Mouse (Mus musculus) heart, embryonic 10.5 days (tissue): ENCODE measurements around the gene Rtkn2. TPM values are rescaled to one million over a fixed set of nuclear protein-coding genes. Genes with fewer than 3 reads are reported as not detected.
A peak's percentile ranks its signal among the peaks of the same experiment; 100 is the strongest.

Experiments
- DNase-seq: peaks from one replicate; pipeline ENCODE4 v3.0.0-alpha.2; 2017; ENCODE audit warnings: low spot score
- H3K27ac ChIP-seq: fragments of 300-500 bp; sonication (generic); 2 replicates; pipeline ENCODE4 v1.5.1; 2016; ENCODE audit warnings: mild to moderate bottlenecking
- H3K27me3 ChIP-seq: fragments of 300-500 bp; sonication (generic); 2 replicates; pipeline ENCODE4 v1.6.1; 2016; ENCODE audit warnings: mild to moderate bottlenecking; ENCODE audit not compliant: poor library complexity, insufficient read depth, severe bottlenecking
- H3K36me3 ChIP-seq: fragments of 300-500 bp; sonication (generic); 2 replicates; pipeline ENCODE4 v1.6.1; 2016; ENCODE audit warnings: mild to moderate bottlenecking, moderate library complexity
- H3K4me1 ChIP-seq: fragments of 300-500 bp; sonication (generic); 2 replicates; pipeline ENCODE4 v1.6.1; 2016; ENCODE audit warnings: mild to moderate bottlenecking
- H3K4me3 ChIP-seq: fragments of 300-500 bp; sonication (generic); 2 replicates; pipeline ENCODE4 v1.5.1; 2016; ENCODE audit warnings: mild to moderate bottlenecking, moderate library complexity
- H3K9me3 ChIP-seq: fragments of 300-500 bp; sonication (generic); 2 replicates; pipeline ENCODE4 v1.6.1; 2016; ENCODE audit warnings: mild to moderate bottlenecking, moderate library complexity
- WGBS: fragments of 180-500 bp; shearing (Covaris S2); methylation state at CpG from one replicate; pipeline ENCODE4 v1.1.7; 2016; 5-methylcytosine and 5-hydroxymethylcytosine counted together
- polyA plus RNA-seq: library from polyadenylated mRNA; unstranded; fragments of >200 nt; fragmentation: Nextera tagmentation; extraction: Ambion mirVana; gene quantifications from 2 replicates; pipeline ENCODE4 v1.2.1, GENCODE M21; 2016

Gene Rtkn2
- polyA plus RNA-seq: 6.8 and 7.1 TPM in 2 replicates

DNA sequence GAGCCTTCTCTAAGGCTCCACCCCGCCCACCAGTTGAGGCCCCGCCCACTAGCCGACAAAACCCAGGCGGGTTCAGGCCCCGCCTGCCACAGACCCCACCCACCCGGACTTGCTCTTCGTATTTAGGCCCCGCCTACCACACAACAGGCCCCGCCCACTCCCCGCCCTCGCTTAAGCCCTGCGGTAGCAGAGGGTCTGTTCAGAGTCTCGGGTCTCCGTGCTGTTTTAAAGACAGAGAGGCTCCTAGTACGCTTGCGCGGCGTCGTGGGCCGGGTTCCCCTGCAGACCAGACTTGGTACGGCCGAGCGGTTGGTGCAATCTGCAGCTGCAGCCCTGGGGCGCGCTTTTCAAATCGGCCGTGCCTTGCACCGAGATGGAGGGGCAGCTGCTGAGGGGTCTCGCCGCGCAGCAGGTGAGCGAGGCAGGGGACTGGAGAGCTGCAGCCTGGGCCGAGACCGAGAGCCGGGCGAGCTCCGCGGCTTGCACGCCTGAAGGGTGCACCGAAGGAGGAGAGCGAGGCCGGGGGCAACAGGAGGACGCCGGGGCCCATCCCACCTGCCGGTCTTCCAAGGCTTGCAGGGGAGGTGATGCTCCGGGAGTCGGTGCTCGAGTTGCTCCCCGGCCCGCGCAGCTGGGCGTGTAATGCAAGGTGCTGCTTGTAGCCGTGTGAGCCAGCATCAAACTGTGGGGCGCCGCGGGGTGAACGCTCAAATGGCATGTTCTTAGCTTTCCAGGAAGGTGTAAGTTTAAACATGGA lies at the start of gene Rtkn2:
Gene Rtkn2, plus strand, starts transcription at position 170 of the 757 bp plus-strand sequence.
- peak; percentile 99 for DNase-seq
- peaks cover 9% of the 10 kb centered on the region for H3K4me1 ChIP-seq
- no peaks in the 10 kb centered on the region for H3K36me3 ChIP-seq
- no peaks in the 10 kb centered on the region for H3K9me3 ChIP-seq
- no peaks in the 10 kb centered on the region for H3K27me3 ChIP-seq
- peak within 1 kb of the TSS; percentile 84 for H3K4me3 ChIP-seq
- under 1% methylated on average over 56 of the region's 57 CpGs for WGBS
- H3K27ac ChIP-seq: peak within 1 kb of the TSS; percentile 93

GRCm38 (mm10) chr10:67931328-67931727 lies 48.0 kb upstream of the Rtkn2 start:
- no peaks in the 10 kb centered on the region for H3K4me1 ChIP-seq
- no peaks in the 10 kb centered on the region for H3K27me3 ChIP-seq
- no peak overlapping the region for H3K4me3 ChIP-seq
- H3K9me3 ChIP-seq: no peaks in the 10 kb centered on the region
- H3K36me3 ChIP-seq: no peaks in the 10 kb centered on the region
- DNase-seq: no peak
- no peak overlapping the region for H3K27ac ChIP-seq
- WGBS: 80% methylated on average over 4 of the region's 4 CpGs

DNA sequence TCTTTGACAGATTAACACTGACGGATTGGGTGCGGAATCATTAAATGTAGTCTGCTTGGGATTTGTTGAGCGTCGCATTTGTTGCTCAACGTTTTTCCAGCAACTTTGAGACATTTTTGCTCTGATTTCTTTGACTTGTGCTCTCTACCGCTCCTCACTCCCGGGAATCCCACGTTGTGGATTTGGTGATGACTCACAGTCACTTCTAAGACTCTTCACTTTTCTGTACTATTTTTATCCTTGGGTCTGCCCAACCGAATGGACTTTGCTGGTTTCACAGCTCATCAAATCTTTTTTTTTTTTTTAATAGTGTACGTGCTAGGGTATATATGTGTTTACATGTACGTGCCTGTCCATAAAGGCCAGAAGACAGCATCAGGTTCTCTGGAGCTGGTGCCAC lies 46.6 kb upstream of the Rtkn2 start:
- Histone ChIP-seq H3K27ac (no peak overlapping the region), H3K27me3 (no peaks in the 10 kb centered on the region), H3K36me3 (no peaks in the 10 kb centered on the region), H3K4me3 (no peak overlapping the region), H3K4me1 (no peaks in the 10 kb centered on the region), H3K9me3 (no peaks in the 10 kb centered on the region)
- DNase-seq: no peak
- WGBS: 78% methylated on average over 11 of the region's 11 CpGs

DNA sequence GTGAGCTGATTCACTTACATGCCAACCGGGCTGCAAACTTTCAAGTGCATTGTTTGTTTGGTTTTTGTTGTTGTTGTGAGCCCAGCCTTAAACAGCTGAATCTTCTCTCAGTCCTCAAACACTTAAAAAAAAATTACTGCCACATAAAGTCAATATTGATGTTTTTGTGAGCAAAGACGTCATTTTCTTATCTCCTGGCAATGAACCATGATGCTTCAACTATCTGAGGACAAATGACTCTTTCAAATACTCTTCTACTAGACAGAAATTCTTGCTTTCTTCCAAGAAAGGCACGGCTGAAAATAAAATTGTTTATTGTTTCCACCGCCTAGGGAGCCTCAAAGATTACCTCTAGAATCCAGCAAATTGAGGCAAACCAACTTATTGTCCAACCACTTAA lies 42.4 kb upstream of the Rtkn2 start:
- no peak for DNase-seq
- 59% methylated on average over 4 of the region's 4 CpGs for WGBS

GRCm38 (mm10) chr10:67937775-67938174 lies 41.6 kb upstream of the Rtkn2 start:
- 85% methylated on average over 5 of the region's 5 CpGs for WGBS

More for the DNA sequence above, 42.4 kb upstream of the Rtkn2 start:
- Histone ChIP-seq H3K27me3 (no peaks in the 10 kb centered on the region), H3K4me3 (no peak overlapping the region), H3K4me1 (peaks cover 9% of the 10 kb centered on the region; the same call in 1 of the 2 replicates), H3K9me3 (no peaks in the 10 kb centered on the region), H3K36me3 (no peaks in the 10 kb centered on the region), H3K27ac (no peak overlapping the region)

DNA sequence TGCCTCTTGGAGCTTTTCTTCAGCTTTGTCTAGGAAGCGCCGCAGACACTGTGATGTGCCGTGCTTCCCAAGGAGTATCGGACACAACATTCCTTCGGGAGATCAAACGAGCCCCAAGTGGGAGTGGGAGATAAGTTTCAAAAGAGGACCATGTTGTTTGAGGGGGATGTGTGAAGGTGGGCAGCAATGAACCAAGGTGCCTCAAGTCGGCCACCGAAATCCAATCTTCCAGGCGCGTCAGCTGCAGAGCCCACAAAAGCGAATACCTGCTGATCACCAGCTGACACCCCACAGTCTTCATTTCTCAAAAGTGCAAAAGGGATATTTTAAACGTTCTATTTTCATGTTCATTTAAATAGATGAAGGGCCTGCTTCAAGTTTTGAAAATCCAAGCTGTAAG lies 39.8 kb upstream of the Rtkn2 start:
- Histone ChIP-seq H3K4me3 (no peak overlapping the region), H3K27ac (no peak overlapping the region), H3K36me3 (no peaks in the 10 kb centered on the region), H3K27me3 (no peaks in the 10 kb centered on the region), H3K4me1 (peaks cover 9% of the 10 kb centered on the region; the same call in 1 of the 2 replicates), H3K9me3 (no peaks in the 10 kb centered on the region)
- no peak for DNase-seq
- WGBS: 56% methylated on average over 12 of the region's 12 CpGs

More at GRCm38 (mm10) chr10:67937775-67938174, 41.6 kb upstream of the Rtkn2 start:
- Histone ChIP-seq H3K4me3 (no peak overlapping the region), H3K4me1 (peaks cover 9% of the 10 kb centered on the region; the same call in 1 of the 2 replicates), H3K27ac (no peak overlapping the region), H3K36me3 (no peaks in the 10 kb centered on the region), H3K9me3 (no peaks in the 10 kb centered on the region), H3K27me3 (no peaks in the 10 kb centered on the region)
- DNase-seq: no peak

DNA sequence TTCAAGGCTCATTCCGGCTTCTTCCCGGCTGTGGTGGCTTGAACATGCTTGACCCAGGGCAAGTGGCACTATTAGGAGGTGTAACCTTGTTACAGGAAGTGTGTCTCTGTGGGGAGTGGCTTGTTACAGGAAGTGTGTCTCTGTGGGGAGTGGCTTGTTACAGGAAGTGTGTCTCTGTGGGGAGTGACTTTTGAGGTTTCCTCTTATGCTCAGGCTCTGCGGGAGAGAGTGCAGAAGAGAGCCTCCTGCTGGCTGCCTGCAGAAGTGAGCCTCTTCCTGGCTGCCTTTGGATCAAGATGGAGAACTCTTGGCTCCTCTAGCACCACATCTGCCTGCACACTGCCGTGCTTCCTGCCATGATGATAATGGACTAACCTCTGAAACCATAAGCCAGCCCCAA lies 35.9 kb upstream of the Rtkn2 start:
- H3K27ac ChIP-seq: no peak overlapping the region
- 87% methylated on average over 4 of the region's 4 CpGs for WGBS
- no peak overlapping the region for H3K4me3 ChIP-seq
- no peaks in the 10 kb centered on the region for H3K27me3 ChIP-seq
- H3K36me3 ChIP-seq: no peaks in the 10 kb centered on the region
- peaks cover 9% of the 10 kb centered on the region; the same call in 1 of the 2 replicates for H3K4me1 ChIP-seq
- no peak for DNase-seq
- H3K9me3 ChIP-seq: no peaks in the 10 kb centered on the region

GRCm38 (mm10) chr10:67950059-67950748 lies 29.2 kb upstream of the Rtkn2 start:
- Histone ChIP-seq H3K4me3 (no peak overlapping the region), H3K4me1 (no peaks in the 10 kb centered on the region), H3K9me3 (no peaks in the 10 kb centered on the region), H3K27me3 (no peaks in the 10 kb centered on the region), H3K27ac (no peak overlapping the region), H3K36me3 (no peaks in the 10 kb centered on the region)
- DNase-seq: no peak
- WGBS: 70% methylated on average over 8 of the region's 8 CpGs

DNA sequence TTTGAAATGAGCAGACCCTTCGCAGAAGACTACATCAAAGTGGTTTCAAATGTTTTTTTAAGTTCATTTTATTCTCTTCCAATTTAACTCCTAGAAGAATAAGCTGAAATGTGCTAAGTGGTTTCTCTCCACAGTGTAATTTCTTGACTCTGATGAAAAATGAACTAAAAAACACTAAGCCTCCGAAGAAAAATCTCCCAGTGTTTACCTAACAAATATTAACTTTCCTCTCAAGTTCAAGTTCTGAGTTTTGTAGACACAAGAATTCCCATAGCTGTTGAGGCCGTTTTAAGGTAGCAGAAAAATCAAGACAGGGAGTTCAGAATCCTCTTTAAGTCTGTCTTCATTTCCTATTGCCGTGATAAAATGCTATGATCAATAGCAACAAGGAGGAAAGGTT lies 27.7 kb upstream of the Rtkn2 start:
- Histone ChIP-seq H3K4me3 (no peak overlapping the region), H3K27ac (no peak overlapping the region), H3K9me3 (no peaks in the 10 kb centered on the region), H3K36me3 (no peaks in the 10 kb centered on the region), H3K27me3 (no peaks in the 10 kb centered on the region), H3K4me1 (no peaks in the 10 kb centered on the region)
- 81% methylated on average over 4 of the region's 4 CpGs for WGBS
- DNase-seq: no peak

- H3K4me3 ChIP-seq: no peak overlapping the region
- no peaks in the 10 kb centered on the region for H3K4me1 ChIP-seq
- no peak overlapping the region for H3K27ac ChIP-seq
- H3K36me3 ChIP-seq: no peaks in the 10 kb centered on the region
- WGBS: 85% methylated on average over 2 of the region's 2 CpGs
- H3K9me3 ChIP-seq: no peaks in the 10 kb centered on the region
- no peak for DNase-seq
- no peaks in the 10 kb centered on the region for H3K27me3 ChIP-seq
These were observed 23.4 kb upstream of the Rtkn2 start for GRCm38 (mm10) chr10:67955982-67956381.

GRCm38 (mm10) chr10:67959982-67960381 lies 19.4 kb upstream of the Rtkn2 start:
- Histone ChIP-seq H3K36me3 (no peaks in the 10 kb centered on the region), H3K4me1 (no peaks in the 10 kb centered on the region), H3K27me3 (no peaks in the 10 kb centered on the region), H3K27ac (no peak overlapping the region), H3K4me3 (no peak overlapping the region), H3K9me3 (no peaks in the 10 kb centered on the region)
- WGBS: 69% methylated on average over 3 of the region's 3 CpGs
- no peak for DNase-seq

DNA sequence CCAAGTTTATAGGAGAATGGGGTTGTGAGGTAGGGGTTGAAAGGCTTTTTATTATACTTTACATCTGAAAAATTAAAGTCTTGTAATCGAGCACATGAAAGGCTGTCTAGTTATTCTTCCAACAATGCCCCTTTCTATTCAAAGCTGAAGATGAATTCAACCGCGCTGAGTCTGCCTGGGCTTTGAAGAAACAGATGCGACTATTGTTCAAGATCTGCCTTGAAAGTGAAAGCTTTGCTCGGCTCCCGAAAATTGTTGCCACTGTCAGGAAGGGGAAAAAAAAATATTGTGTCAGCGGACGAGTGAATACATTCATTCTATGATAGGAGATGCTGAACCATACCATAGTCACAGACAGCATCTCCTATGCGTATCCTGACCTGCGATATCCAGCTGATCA lies 16.9 kb upstream of the Rtkn2 start:
- Histone ChIP-seq H3K9me3 (no peaks in the 10 kb centered on the region), H3K4me1 (no peaks in the 10 kb centered on the region), H3K36me3 (no peaks in the 10 kb centered on the region), H3K27ac (no peak overlapping the region), H3K4me3 (no peak overlapping the region), H3K27me3 (no peaks in the 10 kb centered on the region)
- WGBS: 62% methylated on average over 10 of the region's 10 CpGs
- DNase-seq: no peak

DNA sequence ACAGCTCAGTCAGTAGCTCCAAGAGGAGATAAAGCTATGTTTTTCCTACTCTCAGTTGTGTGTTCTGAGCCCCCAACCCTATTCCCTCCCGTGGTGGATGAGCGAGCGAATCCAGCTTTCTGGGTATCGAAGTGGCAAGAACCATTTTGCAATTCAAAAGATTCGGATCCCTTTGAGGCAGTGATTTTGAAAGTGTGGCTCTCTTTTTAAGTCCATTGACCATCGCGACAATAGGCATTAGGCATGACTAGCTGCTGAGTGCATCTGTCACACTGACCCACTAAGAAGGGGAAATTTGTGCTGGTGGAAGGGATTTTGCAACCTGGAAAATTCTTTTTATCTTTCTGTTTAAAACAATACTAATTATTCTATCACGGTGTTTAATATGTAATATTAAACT lies 15.3 kb upstream of the Rtkn2 start:
- H3K4me1 ChIP-seq: no peaks in the 10 kb centered on the region
- no peaks in the 10 kb centered on the region for H3K36me3 ChIP-seq
- no peak overlapping the region for H3K27ac ChIP-seq
- H3K4me3 ChIP-seq: no peak overlapping the region
- H3K27me3 ChIP-seq: no peaks in the 10 kb centered on the region
- no peaks in the 10 kb centered on the region for H3K9me3 ChIP-seq
- DNase-seq: no peak
- 58% methylated on average over 8 of the region's 8 CpGs for WGBS
